Mouse (Mus musculus) forebrain, embryonic 16.5 days (tissue): ENCODE measurements around the gene Gata5. TPM values are rescaled to one million over a fixed set of nuclear protein-coding genes. Genes with fewer than 3 reads are reported as not detected.

Experiments used
- ATAC-seq: fragments of 200-750 bp; cut with Nextera tagmentation; 2 replicates; pipeline ENCODE4 v1.8.0; 2017; ENCODE audit warnings: mild to moderate bottlenecking, moderate library complexity
- H3K27ac ChIP-seq: fragments of 300-500 bp; sonication (generic); 2 replicates; pipeline ENCODE4 v1.5.1; 2014; ENCODE audit warnings: low read length, control low read depth
- H3K27me3 ChIP-seq: fragments of 300-500 bp; sonication (generic); replicated peaks from 2 replicates; pipeline ENCODE4 v1.6.1; 2014; ENCODE audit warnings: low read length; ENCODE audit not compliant: control insufficient read depth, insufficient read depth
- H3K36me3 ChIP-seq: fragments of 300-500 bp; sonication (generic); 2 replicates; pipeline ENCODE4 v1.6.1; 2014; ENCODE audit not compliant: control insufficient read depth, insufficient read depth
- H3K4me1 ChIP-seq: fragments of 300-500 bp; sonication (generic); replicated peaks from 2 replicates; pipeline ENCODE4 v1.6.1; 2014; ENCODE audit warnings: low read length; ENCODE audit not compliant: control insufficient read depth, insufficient read depth
- H3K4me2 ChIP-seq: fragments of 300-500 bp; sonication (generic); 2 replicates; pipeline ENCODE4 v1.6.1; 2014; ENCODE audit warnings: mild to moderate bottlenecking, low read length, control low read depth
- H3K4me3 ChIP-seq: fragments of 300-500 bp; sonication (generic); replicated peaks from 2 replicates; pipeline ENCODE4 v1.5.1; 2014; ENCODE audit warnings: mild to moderate bottlenecking, low read length, control low read depth
- H3K9ac ChIP-seq: fragments of 300-500 bp; sonication (generic); replicated peaks from 2 replicates; pipeline ENCODE4 v1.6.1; 2014; ENCODE audit warnings: low read depth, low read length, control low read depth
- H3K9me3 ChIP-seq: fragments of 300-500 bp; sonication (generic); 2 replicates; pipeline ENCODE4 v1.6.1; 2016; ENCODE audit warnings: low read length; ENCODE audit not compliant: control insufficient read depth
- WGBS: fragments of 180-500 bp; shearing (Covaris S2); extraction: QIAGEN DNeasy Blood & Tissue Kit; methylation state at CpG from one replicate; pipeline ENCODE4 v1.1.7; 2014; 5-methylcytosine and 5-hydroxymethylcytosine counted together
- polyA plus RNA-seq: library from polyadenylated mRNA; unstranded; fragments of >200 nt; fragmentation: Nextera tagmentation; extraction: Ambion mirVana; gene quantifications from 2 replicates; pipeline ENCODE4 v1.2.1, GENCODE M21; 2015

The Gata5 gene
- polyA plus RNA-seq, 1 experiment from 2014 or later = not detected

DNA sequence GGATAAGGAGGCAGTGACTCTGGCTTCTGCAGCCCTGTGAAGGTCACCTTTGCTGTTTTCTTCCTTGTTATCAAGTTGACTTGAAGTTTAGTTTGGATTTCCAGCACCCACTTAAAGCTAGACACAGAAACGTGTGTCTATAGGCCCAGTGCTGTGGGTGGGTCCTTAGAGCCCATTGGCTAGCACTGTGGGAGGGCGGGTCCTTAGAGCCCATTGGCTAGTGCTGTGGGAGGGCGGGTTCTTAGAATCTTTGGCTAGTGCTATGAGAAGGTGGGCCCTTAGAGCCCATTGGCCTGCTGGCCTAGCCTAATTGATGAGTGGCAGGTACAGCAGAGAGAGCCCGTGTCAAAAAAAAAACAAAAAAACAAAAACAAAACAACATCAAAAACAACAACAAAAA is 14.3 kb downstream of the Gata5 start:
- 71% methylated on average over 4 of the region's 4 CpGs for WGBS
- H3K9me3 ChIP-seq = no peaks in the 10 kb centered on the region
- H3K4me1 ChIP-seq = no peaks in the 10 kb centered on the region
- no peak for ATAC-seq
- no peak overlapping the region for H3K27ac ChIP-seq
- no peaks in the 10 kb centered on the region for H3K27me3 ChIP-seq
- H3K4me3 ChIP-seq = no peak overlapping the region
- H3K4me2 ChIP-seq = no peak overlapping the region
- H3K9ac ChIP-seq = no peak overlapping the region
- no peaks in the 10 kb centered on the region for H3K36me3 ChIP-seq

DNA sequence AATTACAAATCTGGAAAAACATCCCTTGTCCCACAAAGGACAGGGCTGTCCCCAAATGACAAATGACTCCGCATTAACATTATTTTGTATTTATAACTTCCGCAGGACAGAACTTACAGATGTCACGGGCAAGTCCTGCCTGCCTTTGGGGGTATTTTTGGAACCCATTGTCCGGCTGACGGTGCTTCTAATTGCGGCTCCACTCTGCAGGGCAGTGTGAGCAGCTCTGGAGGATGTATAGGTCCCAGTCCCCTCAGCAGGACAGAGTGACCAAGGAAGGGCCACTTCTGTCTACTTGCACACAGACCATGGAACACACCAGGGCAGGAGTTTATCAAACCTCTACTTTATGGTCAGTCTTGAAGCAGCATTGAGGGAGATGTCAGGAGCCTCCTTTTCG is 16.9 kb downstream of the Gata5 start:
- no peak overlapping the region for H3K9ac ChIP-seq
- whole genome bisulfite sequencing = 81% methylated on average over 7 of the region's 7 CpGs

DNA sequence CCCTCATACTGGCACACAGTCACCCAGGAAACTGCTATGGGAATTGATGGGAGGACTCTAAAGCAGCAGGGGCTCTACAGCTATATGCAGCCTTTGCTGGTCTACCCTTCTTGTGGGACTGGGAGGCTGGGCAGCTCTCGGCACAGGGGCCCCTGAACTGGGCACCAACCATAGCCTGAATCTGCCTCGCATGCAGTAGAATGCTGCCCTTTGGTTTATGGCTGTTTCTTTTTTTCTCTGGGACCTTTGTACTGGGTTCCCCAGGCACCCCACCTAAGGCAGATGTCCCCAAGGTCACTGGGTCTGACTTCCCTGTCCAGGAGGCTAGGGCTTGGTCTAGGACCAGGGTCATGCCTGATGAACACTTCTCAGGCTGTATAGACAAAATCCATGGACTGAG is 20.2 kb downstream of the Gata5 start:
- Histone ChIP-seq H3K4me1 (no peaks in the 10 kb centered on the region), H3K27ac (no peak overlapping the region), H3K4me2 (no peak overlapping the region), H3K36me3 (no peaks in the 10 kb centered on the region), H3K27me3 (no peaks in the 10 kb centered on the region), H3K9ac (no peak overlapping the region), H3K4me3 (no peak overlapping the region), H3K9me3 (no peaks in the 10 kb centered on the region)
- no peak for ATAC-seq
- WGBS = 91% methylated on average over 2 of the region's 2 CpGs

More for the DNA sequence above, 16.9 kb downstream of the Gata5 start:
- Histone ChIP-seq H3K27ac (no peak overlapping the region), H3K9me3 (no peaks in the 10 kb centered on the region), H3K4me1 (no peaks in the 10 kb centered on the region), H3K27me3 (no peaks in the 10 kb centered on the region), H3K4me2 (no peak overlapping the region), H3K4me3 (no peak overlapping the region), H3K36me3 (no peaks in the 10 kb centered on the region)
- ATAC-seq = no peak

DNA sequence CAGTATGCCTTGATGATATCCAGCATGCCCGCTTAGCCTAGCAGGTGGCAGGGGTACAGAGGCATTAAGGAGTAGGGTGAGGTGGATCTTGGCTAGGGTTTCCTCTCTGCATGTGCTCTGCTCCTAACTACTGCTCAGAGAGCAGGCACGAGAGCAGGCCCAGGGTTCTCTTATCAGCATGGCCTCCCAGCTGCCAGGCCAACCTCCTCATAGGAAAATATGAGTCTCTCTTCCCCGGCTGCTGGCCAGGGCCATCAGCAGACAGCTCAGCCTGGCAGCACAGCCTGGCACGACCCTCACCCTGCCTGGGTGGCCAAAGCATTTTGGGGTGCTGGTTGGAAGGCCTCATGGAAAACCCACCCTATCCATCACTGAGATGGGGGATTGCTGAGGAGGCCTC is 23.4 kb downstream of the Gata5 start:
- ATAC-seq = no peak
- no peaks in the 10 kb centered on the region for H3K9me3 ChIP-seq
- H3K27ac ChIP-seq = no peak overlapping the region
- H3K4me3 ChIP-seq = no peak overlapping the region
- no peaks in the 10 kb centered on the region for H3K4me1 ChIP-seq
- 79% methylated on average over 4 of the region's 4 CpGs for WGBS
- no peaks in the 10 kb centered on the region for H3K36me3 ChIP-seq
- H3K9ac ChIP-seq = no peak overlapping the region
- no peaks in the 10 kb centered on the region for H3K27me3 ChIP-seq
- H3K4me2 ChIP-seq = no peak overlapping the region

DNA sequence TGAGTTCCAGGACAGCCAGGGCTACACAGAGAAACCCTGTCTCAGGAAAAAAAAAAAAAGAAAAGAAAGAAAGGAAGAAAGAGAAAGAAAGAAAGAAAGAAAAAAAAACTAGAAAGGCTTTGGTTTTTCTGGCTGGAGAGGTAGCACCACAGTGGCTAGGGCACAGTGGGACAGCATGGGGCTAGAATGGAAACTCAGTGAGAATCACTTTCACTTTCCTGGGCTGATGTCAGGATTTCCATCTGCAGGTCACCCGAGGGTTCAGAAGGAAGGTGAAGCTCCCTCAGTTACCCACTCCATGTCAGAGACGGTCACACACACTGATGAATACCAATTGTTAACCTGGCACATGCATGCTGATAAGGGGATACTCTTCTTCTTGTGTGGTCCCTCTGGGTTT is 26.8 kb downstream of the Gata5 start:
- no peaks in the 10 kb centered on the region for H3K4me1 ChIP-seq

DNA sequence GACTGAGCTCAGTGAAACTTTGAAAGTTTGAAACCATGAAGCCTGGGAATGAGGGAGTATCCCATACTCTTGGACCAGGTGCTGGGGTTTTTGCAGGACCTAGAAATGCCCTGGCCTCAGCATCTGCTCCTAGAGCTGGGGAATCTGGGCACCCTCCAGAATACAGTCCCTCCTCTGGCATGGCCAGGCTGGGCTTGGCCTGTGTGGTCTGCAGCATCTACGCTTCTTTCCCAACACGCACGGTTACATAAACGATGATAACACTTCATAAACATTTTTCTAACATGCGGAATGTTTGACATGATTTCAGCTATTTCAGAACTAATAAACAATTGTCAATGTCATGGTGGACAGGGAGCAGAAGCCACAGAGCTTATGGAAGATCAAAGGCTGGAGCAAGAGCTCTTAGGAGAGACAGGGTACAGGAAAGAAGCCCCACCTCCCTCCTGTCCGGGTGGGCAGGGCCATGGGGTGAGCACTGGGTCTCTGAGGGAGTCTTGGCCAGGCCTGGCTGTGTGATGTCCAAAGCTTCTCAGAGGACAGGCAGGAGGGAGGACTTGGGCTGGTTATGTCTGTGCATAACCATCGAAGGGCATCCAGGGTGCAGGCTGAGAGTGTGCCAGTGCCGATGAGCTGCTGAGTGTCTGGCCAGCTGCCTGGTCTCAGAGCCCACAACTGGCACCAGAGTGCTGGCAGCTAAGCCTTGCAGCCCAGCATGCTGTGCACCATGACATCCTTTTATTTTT is 27.9 kb downstream of the Gata5 start:
- no peaks in the 10 kb centered on the region for H3K4me1 ChIP-seq
- H3K9me3 ChIP-seq = no peaks in the 10 kb centered on the region
- no peak overlapping the region for H3K4me2 ChIP-seq
- H3K27me3 ChIP-seq = no peaks in the 10 kb centered on the region
- WGBS = 87% methylated on average over 8 of the region's 8 CpGs
- no peak overlapping the region for H3K4me3 ChIP-seq
- H3K27ac ChIP-seq = no peak overlapping the region
- no peak overlapping the region for H3K9ac ChIP-seq
- ATAC-seq = no peak
- H3K36me3 ChIP-seq = no peaks in the 10 kb centered on the region

More for the DNA sequence above, 26.8 kb downstream of the Gata5 start:
- Histone ChIP-seq H3K9me3 (no peaks in the 10 kb centered on the region), H3K4me3 (no peak overlapping the region), H3K27me3 (no peaks in the 10 kb centered on the region), H3K4me2 (no peak overlapping the region), H3K36me3 (no peaks in the 10 kb centered on the region), H3K27ac (no peak overlapping the region), H3K9ac (no peak overlapping the region)
- WGBS = 64% methylated on average over 2 of the region's 2 CpGs
- no peak for ATAC-seq

DNA sequence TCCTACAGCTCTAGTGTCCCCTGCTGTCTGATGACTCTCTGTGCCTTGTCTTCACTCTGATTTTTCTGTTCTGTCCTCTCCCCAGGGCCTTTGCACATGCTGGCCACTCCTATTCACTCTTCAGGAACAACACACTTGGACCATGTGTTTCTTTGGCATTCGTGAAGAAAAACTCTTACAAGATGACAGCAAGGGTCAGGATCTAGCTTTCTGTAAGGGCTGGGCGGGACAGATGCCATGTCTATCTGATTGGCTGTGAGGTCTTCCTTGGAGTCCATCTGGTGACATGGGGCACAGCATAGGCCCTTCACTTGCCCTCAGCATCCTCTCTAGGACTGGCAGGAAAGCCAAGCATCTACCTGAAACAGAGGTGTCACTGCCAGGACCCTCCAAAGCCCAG is 28.5 kb downstream of the Gata5 start:
- ATAC-seq = no peak
- no peaks in the 10 kb centered on the region for H3K4me1 ChIP-seq
- H3K27me3 ChIP-seq = no peaks in the 10 kb centered on the region
- no peak overlapping the region for H3K4me2 ChIP-seq
- no peaks in the 10 kb centered on the region for H3K9me3 ChIP-seq
- H3K36me3 ChIP-seq = no peaks in the 10 kb centered on the region
- no peak overlapping the region for H3K4me3 ChIP-seq
- no peak overlapping the region for H3K9ac ChIP-seq
- H3K27ac ChIP-seq = no peak overlapping the region
- 70% methylated on average over 2 of the region's 2 CpGs for WGBS

DNA sequence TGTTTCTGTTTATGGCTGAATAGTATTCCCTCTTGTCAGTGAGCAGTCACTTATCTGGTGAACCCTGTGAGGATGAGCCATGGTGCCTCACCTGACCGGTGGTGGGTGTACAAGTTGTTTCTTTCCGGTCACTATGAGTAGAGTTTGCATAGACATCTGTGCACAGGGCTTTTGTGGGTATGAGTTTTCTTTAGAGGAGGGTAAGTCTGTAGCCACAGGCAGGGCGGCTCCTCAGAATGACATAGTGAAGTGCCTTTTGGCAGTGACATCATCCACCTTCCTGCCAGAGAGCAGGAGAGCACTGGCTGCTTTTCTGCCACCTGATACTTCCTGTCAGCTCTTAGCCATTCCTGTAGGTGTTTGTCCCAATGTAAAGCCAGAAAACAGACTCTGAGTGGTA is 29.0 kb downstream of the Gata5 start:
- no peak overlapping the region for H3K27ac ChIP-seq
- H3K4me3 ChIP-seq = no peak overlapping the region
- H3K36me3 ChIP-seq = no peaks in the 10 kb centered on the region
- 84% methylated on average over 3 of the region's 3 CpGs for WGBS
- H3K4me2 ChIP-seq = no peak overlapping the region
- H3K27me3 ChIP-seq = no peaks in the 10 kb centered on the region
- no peak overlapping the region for H3K9ac ChIP-seq
- no peaks in the 10 kb centered on the region for H3K4me1 ChIP-seq
- ATAC-seq = no peak
- H3K9me3 ChIP-seq = no peaks in the 10 kb centered on the region

DNA sequence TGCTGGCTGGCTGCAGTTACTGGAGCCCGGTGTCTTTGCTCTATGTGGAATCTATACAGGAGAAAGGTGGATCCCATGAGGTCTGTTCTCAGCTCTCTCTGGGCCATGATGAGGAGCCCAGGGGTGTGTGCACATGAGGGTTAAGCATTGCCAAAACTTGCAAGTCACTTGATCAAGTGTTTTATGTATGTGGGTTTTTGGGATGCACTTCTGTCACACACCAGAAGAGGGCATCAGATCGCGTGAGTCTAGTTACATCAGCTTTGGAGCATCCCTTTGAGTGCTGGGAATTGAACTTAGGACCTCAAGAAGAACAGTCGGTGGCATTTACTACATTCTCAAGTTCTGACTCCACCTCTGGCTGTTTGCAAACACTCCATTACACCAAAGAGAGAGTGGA is 29.9 kb downstream of the Gata5 start:
- H3K36me3 ChIP-seq = no peaks in the 10 kb centered on the region
- H3K4me3 ChIP-seq = no peak overlapping the region
- no peaks in the 10 kb centered on the region for H3K9me3 ChIP-seq
- H3K4me1 ChIP-seq = no peaks in the 10 kb centered on the region
- H3K9ac ChIP-seq = no peak overlapping the region
- no peak for ATAC-seq
- H3K27me3 ChIP-seq = no peaks in the 10 kb centered on the region
- no peak overlapping the region for H3K4me2 ChIP-seq
- H3K27ac ChIP-seq = no peak overlapping the region
- 45% methylated on average over 4 of the region's 4 CpGs for WGBS

DNA sequence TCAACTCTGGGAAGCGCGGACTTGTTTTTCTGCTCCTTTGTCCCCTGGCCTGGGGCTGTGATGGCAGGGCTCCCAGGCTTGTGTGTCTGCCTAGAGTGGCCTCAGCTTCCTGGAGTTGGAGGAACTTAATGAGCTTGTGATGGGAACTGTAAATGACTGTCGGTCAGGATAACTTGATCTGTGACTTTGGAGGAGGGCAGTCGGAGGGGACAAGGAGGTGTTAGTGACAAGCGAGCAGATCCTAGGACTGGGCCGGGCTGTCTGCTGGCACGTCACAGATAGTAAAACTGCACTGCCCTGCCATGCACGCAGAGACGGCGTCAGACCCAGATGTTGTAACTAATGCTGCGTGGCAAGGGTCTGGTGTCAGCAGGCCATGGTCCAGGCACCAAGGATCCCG is 31.0 kb downstream of the Gata5 start:
- H3K9me3 ChIP-seq = no peaks in the 10 kb centered on the region
- no peaks in the 10 kb centered on the region for H3K27me3 ChIP-seq
- H3K9ac ChIP-seq = no peak overlapping the region
- no peak overlapping the region for H3K4me3 ChIP-seq
- 92% methylated on average over 12 of the region's 12 CpGs for WGBS
- no peak overlapping the region for H3K4me2 ChIP-seq
- no peak for ATAC-seq
- no peak overlapping the region for H3K27ac ChIP-seq
- no peaks in the 10 kb centered on the region for H3K36me3 ChIP-seq
- H3K4me1 ChIP-seq = no peaks in the 10 kb centered on the region
